Mouse (Mus musculus) bone marrow, adult 2 months (tissue): Measurements from ENCODE around the gene Rpl13. TPM values are rescaled to one million over a fixed set of nuclear protein-coding genes. Genes with fewer than 3 reads are reported as not detected.

Experiments used
- H3K27ac ChIP-seq: fragments of 200-500 bp; 2 replicates; pipeline ENCODE4 v1.5.1; 2012; ENCODE audit warnings: low read depth, mild to moderate bottlenecking, control low read depth, inconsistent platforms, low read length; ENCODE audit not compliant: control insufficient read depth, poor library complexity, insufficient read depth
- H3K4me1 ChIP-seq: fragments of 200-500 bp; 2 replicates; pipeline ENCODE4 v1.6.1; 2011; ENCODE audit warnings: low read length; ENCODE audit not compliant: control insufficient read depth, insufficient read depth
- H3K4me3 ChIP-seq: fragments of 200-500 bp; replicated peaks from 2 replicates; pipeline ENCODE3; 2011; ENCODE audit warnings: mild to moderate bottlenecking, low read depth, low read length, control low read depth; ENCODE audit not compliant: control insufficient read depth
- CTCF ChIP-seq: fragments of 200-500 bp; IDR thresholded peaks from 2 replicates; pipeline ENCODE4 v1.5.1; 2011; ENCODE audit warnings: low read length, control low read depth; ENCODE audit not compliant: control insufficient read depth, insufficient read depth
- POLR2A ChIP-seq: fragments of 200-500 bp; IDR thresholded peaks from 2 replicates; pipeline ENCODE4 v1.6.1; 2011; ENCODE audit warnings: low read depth, mild to moderate bottlenecking, control low read depth, low read length, borderline replicate concordance; ENCODE audit not compliant: control insufficient read depth
- WGBS: fragments of 180-500 bp; shearing (Covaris S2); methylation state at CpG from one replicate; pipeline ENCODE4 v1.1.7; 2018; 5-methylcytosine and 5-hydroxymethylcytosine counted together
- polyA plus RNA-seq: library from polyadenylated mRNA; stranded (reverse); fragments of >200 nt; gene quantifications from 2 replicates; pipeline ENCODE4 v1.2.4, GENCODE M21; 2011; ENCODE audit warnings: low replicate concordance; ENCODE audit not compliant: missing spikeins, insufficient read depth, insufficient read length

Rpl13 gene
- polyA plus RNA-seq, 1 experiment = 1,759 TPM

DNA sequence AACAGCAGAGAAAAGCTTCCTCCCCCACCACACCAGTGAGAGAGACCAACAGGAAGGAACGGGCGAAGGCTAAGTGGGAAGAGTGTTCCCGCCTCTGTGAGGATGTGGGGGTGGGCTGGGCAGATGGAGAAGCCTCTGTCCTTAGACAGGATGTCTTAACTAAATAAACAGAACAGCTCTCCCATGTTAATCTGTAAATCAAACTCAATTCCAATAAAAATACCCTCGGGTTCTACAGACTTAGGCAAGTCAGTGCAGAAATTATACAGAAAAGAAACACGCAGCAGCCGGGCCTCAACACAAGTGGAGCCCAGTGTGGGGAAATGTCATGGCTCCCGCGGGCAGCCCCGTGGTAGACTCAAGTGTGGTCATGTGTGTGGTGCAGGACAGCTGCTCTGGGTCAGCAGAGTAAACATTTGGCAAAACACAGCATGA is 48.6 kb downstream of the Rpl13 start:
- no peaks in the 10 kb centered on the region for H3K4me1 ChIP-seq
- WGBS = 25% methylated on average over 9 of the region's 9 CpGs
- TF ChIP-seq CTCF (no peak), POLR2A (no peak)
- no peak overlapping the region for H3K27ac ChIP-seq
- no peak overlapping the region for H3K4me3 ChIP-seq

Other genes starting within 250 kb of the Rpl13 start
- 38.1 and 78.7 TPM in 2 replicates for gene Ankrd11, start 60.1 kb upstream of the Rpl13 start, polyA plus RNA-seq
- gene Spg7, start 39.4 kb upstream of the Rpl13 start, polyA plus RNA-seq = 66.1 and 74.6 TPM in 2 replicates
- 0.40 and 1.5 TPM in 2 replicates for gene Cpne7, start 15.0 kb downstream of the Rpl13 start, polyA plus RNA-seq
- gene Sult5a1, start 56.0 kb downstream of the Rpl13 start, polyA plus RNA-seq = 0.52 and 1.4 TPM in 2 replicates
- 9.7 and 14.2 TPM in 2 replicates for gene Dpep1, start 83.9 kb downstream of the Rpl13 start, polyA plus RNA-seq
- gene Chmp1a, start 110.4 kb downstream of the Rpl13 start, polyA plus RNA-seq = 62.6 and 88.7 TPM in 2 replicates
- gene Spata33, start 110.5 kb downstream of the Rpl13 start, polyA plus RNA-seq = 0.62 TPM in 1 of 2 replicates, not detected in the other
- 32.1 and 71.7 TPM in 2 replicates for gene Cdk10, start 122.5 kb downstream of the Rpl13 start, polyA plus RNA-seq
- 2.8 TPM in 1 of 2 replicates, not detected in the other for gene Spata2l, start 133.9 kb downstream of the Rpl13 start, polyA plus RNA-seq
- 10.9 and 29.2 TPM in 2 replicates for gene Zfp276, start 151.8 kb downstream of the Rpl13 start, polyA plus RNA-seq
- 12.4 and 30.1 TPM in 2 replicates for gene Vps9d1, start 152.0 kb downstream of the Rpl13 start, polyA plus RNA-seq
- 45.3 and 60.2 TPM in 2 replicates for gene Fanca, start 216.2 kb downstream of the Rpl13 start, polyA plus RNA-seq
- 1.5 TPM in 2 replicates for gene Spire2, start 230.4 kb downstream of the Rpl13 start, polyA plus RNA-seq